Mouse (Mus musculus) megakaryocyte, embryonic 14.5 days (primary cell): ENCODE results near the gene Fcrl1. TPM values are rescaled to one million over a fixed set of nuclear protein-coding genes. Genes with fewer than 3 reads are reported as not detected.

Experiments used
- H3K27me3 ChIP-seq: replicated peaks from 2 replicates; pipeline ENCODE3; 2012; ENCODE audit warnings: inconsistent platforms
- H3K36me3 ChIP-seq: replicated peaks from 2 replicates; pipeline ENCODE3; 2012; ENCODE audit warnings: low read length, inconsistent platforms, mixed read lengths
- H3K4me1 ChIP-seq: 2 replicates; pipeline ENCODE4 v1.6.1; 2012; ENCODE audit warnings: inconsistent platforms
- H3K4me3 ChIP-seq: replicated peaks from 2 replicates; pipeline ENCODE3; 2012; ENCODE audit warnings: moderate library complexity, mild to moderate bottlenecking, inconsistent platforms
- H3K9me3 ChIP-seq: 2 replicates; pipeline ENCODE4 v1.6.1; 2012; ENCODE audit warnings: inconsistent platforms
- FLI1 ChIP-seq: IDR thresholded peaks from 2 replicates; pipeline ENCODE4 v1.6.1; 2012; ENCODE audit warnings: low read length, inconsistent platforms, mixed read lengths
- GATA1 ChIP-seq: IDR thresholded peaks from 3 replicates; pipeline ENCODE4 v1.6.1; 2012; ENCODE audit warnings: mixed read lengths, low read length, inconsistent platforms, borderline replicate concordance
- polyA plus RNA-seq: library from polyadenylated mRNA; stranded (reverse); fragments of >175 nt; gene quantifications from 2 replicates; pipeline ENCODE4 v1.2.3, GENCODE M21; 2012; ENCODE audit warnings: low replicate concordance; ENCODE audit not compliant: insufficient read depth

The Fcrl1 gene
- polyA plus RNA-seq, 1 experiment = not detected

GRCm38 (mm10) chr3:87409196-87409935, 33.2 kb downstream of the Fcrl1 start:
- peaks cover 3% of the 10 kb centered on the region for H3K27me3 ChIP-seq
- no peaks in the 10 kb centered on the region for H3K9me3 ChIP-seq
- H3K4me1 ChIP-seq = peaks cover 3% of the 10 kb centered on the region; the same call in 1 of the 2 replicates
- H3K4me3 ChIP-seq = no peak overlapping the region
- TF ChIP-seq FLI1 (no peak), GATA1 (no peak)
- H3K36me3 ChIP-seq = no peaks in the 10 kb centered on the region

DNA sequence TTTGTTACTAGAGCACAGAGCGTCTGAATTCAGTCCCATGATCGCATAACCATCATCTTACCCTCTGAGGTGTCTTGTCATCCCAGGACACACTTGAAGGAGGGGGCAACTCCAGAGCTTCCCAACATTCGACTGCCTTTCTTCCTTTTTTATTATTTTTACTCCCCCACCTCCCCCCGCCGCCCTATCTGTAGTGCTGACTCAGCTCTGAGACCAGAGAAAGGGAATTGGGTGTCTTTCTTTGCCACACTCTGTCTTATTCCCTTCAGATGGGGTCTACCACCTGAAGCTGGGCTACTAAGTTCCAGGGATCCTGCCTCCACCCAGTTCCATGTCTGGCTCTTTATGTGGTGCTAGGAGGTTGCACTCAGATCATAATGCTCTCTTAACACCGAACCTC, 34.4 kb downstream of the Fcrl1 start:
- H3K4me3 ChIP-seq = no peak overlapping the region
- no peaks in the 10 kb centered on the region for H3K9me3 ChIP-seq
- H3K27me3 ChIP-seq = peaks cover 3% of the 10 kb centered on the region
- H3K36me3 ChIP-seq = no peaks in the 10 kb centered on the region
- peaks cover 3% of the 10 kb centered on the region; the same call in 1 of the 2 replicates for H3K4me1 ChIP-seq
- TF ChIP-seq GATA1 = no peak
- TF ChIP-seq FLI1 = no peak

GRCm38 (mm10) chr3:87411150-87411549, 35.0 kb downstream of the Fcrl1 start:
- no peak overlapping the region for H3K4me3 ChIP-seq
- H3K27me3 ChIP-seq = peaks cover 3% of the 10 kb centered on the region

GRCm38 (mm10) chr3:87420645-87421044, 44.5 kb downstream of the Fcrl1 start:
- peaks cover 2% of the 10 kb centered on the region for H3K27me3 ChIP-seq
- TF ChIP-seq FLI1 (no peak), GATA1 (no peak)
- H3K9me3 ChIP-seq = no peaks in the 10 kb centered on the region
- no peak overlapping the region for H3K4me3 ChIP-seq
- H3K4me1 ChIP-seq = no peaks in the 10 kb centered on the region; the same call in 1 of the 2 replicates
- H3K36me3 ChIP-seq = no peaks in the 10 kb centered on the region

More at GRCm38 (mm10) chr3:87411150-87411549, 35.0 kb downstream of the Fcrl1 start:
- TF ChIP-seq GATA1 (no peak), FLI1 (no peak)
- Histone ChIP-seq H3K36me3 (no peaks in the 10 kb centered on the region), H3K4me1 (peaks cover 3% of the 10 kb centered on the region; the same call in 1 of the 2 replicates), H3K9me3 (no peaks in the 10 kb centered on the region)

- TF ChIP-seq FLI1 (no peak), GATA1 (no peak)
- no peaks in the 10 kb centered on the region; the same call in 1 of the 2 replicates for H3K4me1 ChIP-seq
- H3K36me3 ChIP-seq = no peaks in the 10 kb centered on the region
- peaks cover 4% of the 10 kb centered on the region for H3K27me3 ChIP-seq
- no peak overlapping the region for H3K4me3 ChIP-seq
- no peaks in the 10 kb centered on the region for H3K9me3 ChIP-seq
Observed at GRCm38 (mm10) chr3:87422386-87422910, 46.3 kb downstream of the Fcrl1 start.

- TF ChIP-seq FLI1 (no peak), GATA1 (no peak)
- H3K27me3 ChIP-seq = peaks cover 7% of the 10 kb centered on the region
- H3K4me1 ChIP-seq = no peaks in the 10 kb centered on the region
- H3K36me3 ChIP-seq = no peaks in the 10 kb centered on the region
- no peaks in the 10 kb centered on the region for H3K9me3 ChIP-seq
- no peak within 1 kb of the TSS for H3K4me3 ChIP-seq
Observed at GRCm38 (mm10) chr3:87435479-87435878, 59.3 kb downstream of the Fcrl1 start, which contains the start of gene Fcrl5. Fcrl5 (plus strand) TSS chr3:87435773.

DNA sequence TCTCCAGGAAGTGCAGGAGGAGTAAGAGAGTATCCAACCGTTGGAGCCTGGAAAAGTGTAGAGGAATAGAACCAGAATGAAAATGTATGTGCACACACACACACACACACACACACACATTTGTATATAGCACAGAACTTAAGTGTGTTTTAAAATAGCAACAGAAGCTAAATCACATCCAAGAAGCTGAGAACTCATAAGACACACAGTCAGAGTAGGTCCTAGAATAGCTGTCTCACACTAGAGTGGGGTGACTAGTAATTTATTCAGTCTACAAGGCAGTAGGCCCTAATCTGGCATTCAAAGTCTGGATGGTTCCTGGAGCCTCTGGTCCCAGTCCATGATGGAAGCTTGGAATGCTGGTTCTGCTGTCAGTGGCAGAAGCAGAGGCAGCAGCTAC, 64.4 kb downstream of the Fcrl1 start:
- Histone ChIP-seq H3K4me3 (no peak overlapping the region), H3K36me3 (no peaks in the 10 kb centered on the region), H3K9me3 (no peaks in the 10 kb centered on the region), H3K4me1 (no peaks in the 10 kb centered on the region), H3K27me3 (peaks cover 4% of the 10 kb centered on the region)
- TF ChIP-seq FLI1 (no peak), GATA1 (no peak)

DNA sequence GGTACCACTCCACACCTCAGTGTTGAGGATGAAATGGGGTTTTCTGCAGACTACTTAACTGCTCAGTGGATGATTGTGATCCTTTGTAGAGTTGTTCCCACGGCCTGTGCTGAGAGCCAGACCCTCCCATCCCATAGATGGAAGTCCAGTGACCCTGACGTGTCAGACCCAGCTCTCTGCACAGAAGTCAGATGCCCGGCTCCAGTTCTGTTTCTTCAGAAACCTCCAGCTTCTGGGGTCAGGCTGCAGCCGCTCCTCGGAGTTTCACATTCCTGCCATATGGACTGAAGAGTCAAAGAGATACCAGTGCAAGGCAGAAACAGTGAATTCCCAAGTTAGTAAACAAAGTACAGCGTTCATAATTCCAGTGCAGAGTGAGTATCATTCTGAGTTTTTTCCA, 67.8 kb downstream of the Fcrl1 start:
- no peak overlapping the region for H3K4me3 ChIP-seq
- TF ChIP-seq GATA1 = no peak
- TF ChIP-seq FLI1 = no peak

More for the DNA sequence above, 67.8 kb downstream of the Fcrl1 start:
- Histone ChIP-seq H3K36me3 (no peaks in the 10 kb centered on the region), H3K9me3 (no peaks in the 10 kb centered on the region), H3K4me1 (no peaks in the 10 kb centered on the region), H3K27me3 (peaks cover 15% of the 10 kb centered on the region)

Other genes starting within 250 kb of the Fcrl1 start
- gene Kirrel, start 201.6 kb upstream of the Fcrl1 start, polyA plus RNA-seq = not detected in 2 replicates
- gene Fcrls, start 112.6 kb upstream of the Fcrl1 start, polyA plus RNA-seq = 0.57 TPM in 1 of 2 replicates, not detected in the other
- gene Cd5l, start 18.5 kb upstream of the Fcrl1 start, polyA plus RNA-seq = 5.1 TPM in 1 of 2 replicates, not detected in the other
- gene Fcrl5, start 59.4 kb downstream of the Fcrl1 start, polyA plus RNA-seq = not detected in 2 replicates
- 4.5 and 6.6 TPM in 2 replicates for gene Etv3, start 149.0 kb downstream of the Fcrl1 start, polyA plus RNA-seq
- gene Arhgef11, start 241.2 kb downstream of the Fcrl1 start, polyA plus RNA-seq = 0.43 and 1.4 TPM in 2 replicates